Mouse (Mus musculus): ENCODE data around the gene Ovca2. TPM values are rescaled to one million over a fixed set of nuclear protein-coding genes. Genes with fewer than 3 reads are reported as not detected.

Gene Ovca2
- polyA plus RNA-seq, 1 experiment: 19.3 TPM

DNA sequence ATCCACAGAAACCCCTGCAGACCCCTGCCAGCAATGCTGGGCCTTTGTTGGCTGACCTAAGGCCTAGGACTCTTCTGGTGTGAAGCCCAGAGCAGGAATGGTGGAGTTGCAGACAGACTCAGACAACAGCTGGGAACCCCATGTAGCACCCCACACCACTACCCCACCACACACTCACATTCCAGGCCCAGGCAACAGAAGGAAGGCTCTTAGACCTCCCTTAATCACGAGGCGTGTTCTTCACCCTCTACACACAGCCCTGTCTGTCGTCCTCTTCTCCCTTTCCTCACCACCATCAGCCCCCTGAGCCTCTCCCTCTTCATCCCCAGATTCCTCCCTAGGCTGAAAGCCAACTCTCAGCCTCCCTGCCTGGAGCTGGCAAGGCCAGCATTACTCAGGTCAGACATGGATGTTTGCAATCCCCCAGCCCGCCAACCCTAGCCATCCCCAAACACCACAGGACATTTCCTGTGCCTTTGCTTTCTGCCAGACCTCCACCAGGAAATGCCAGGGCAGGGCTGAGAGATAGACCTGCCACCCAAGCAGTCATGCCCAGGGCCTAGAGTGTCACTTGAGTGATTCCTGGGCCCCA is 17.1 kb downstream of the Ovca2 start:
- Histone ChIP-seq H3K79me3 (ENCODE audit: low read depth) (no peaks in the 10 kb centered on the region), H3K4me3 (ENCODE audit: insufficient read depth, poor library complexity, severe bottlenecking) (no peak overlapping the region), H3K36me3 (ENCODE audit: control insufficient read depth, insufficient read depth) (peaks cover 21% of the 10 kb centered on the region), H3K79me2 (ENCODE audit: control insufficient read depth, insufficient read depth) (no peaks in the 10 kb centered on the region), H3K27me3 (ENCODE audit: control insufficient read depth, insufficient read depth, insufficient read length) (no peaks in the 10 kb centered on the region), H3ac (ENCODE audit: control insufficient read depth, insufficient read length, low read depth) (no peak overlapping the region)
- TF ChIP-seq USF1 (IDR thresholded peaks at IDR 0.05; ENCODE audit: low read depth) (no peak), FOSL1 (IDR thresholded peaks at IDR 0.05; ENCODE audit: insufficient read depth, low read length, poor library complexity, severe bottlenecking) (no peak), CTCF (IDR thresholded peaks at IDR 0.05; ENCODE audit: control insufficient read depth, insufficient read depth, insufficient read length) (no peak), CEBPB (IDR thresholded peaks at IDR 0.05; ENCODE audit: low read depth) (no peak), MYOG (IDR thresholded peaks at IDR 0.05; ENCODE audit: control insufficient read depth, extremely low read depth, insufficient read length) (no peak), MYOD1 (IDR thresholded peaks at IDR 0.05; ENCODE audit: control insufficient read depth, insufficient read length, low read depth) (no peak), MAX (IDR thresholded peaks at IDR 0.05) (no peak)

DNA sequence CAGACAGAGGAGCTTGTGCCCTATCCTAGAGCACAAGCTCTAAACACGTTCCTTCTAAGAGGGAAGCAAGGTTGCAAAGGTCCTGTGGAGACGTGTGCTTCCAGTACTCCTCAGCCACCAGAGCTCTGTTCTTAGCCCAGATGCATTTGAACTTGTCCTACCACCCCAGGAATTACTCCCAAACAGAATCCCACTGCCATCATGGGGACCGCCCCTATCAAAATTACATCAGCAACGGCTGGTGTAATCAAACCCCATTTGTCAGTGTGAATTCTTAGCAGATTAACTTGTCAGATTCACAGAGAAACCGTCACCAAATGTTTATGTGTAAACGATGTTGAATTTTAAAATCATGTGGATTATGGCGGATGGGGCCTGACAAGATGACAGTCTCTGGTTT is 17.7 kb downstream of the Ovca2 start:
- Histone ChIP-seq H3ac (ENCODE audit: control insufficient read depth, insufficient read length, low read depth) (no peak overlapping the region), H3K79me3 (ENCODE audit: low read depth) (no peaks in the 10 kb centered on the region), H3K27me3 (ENCODE audit: control insufficient read depth, insufficient read depth, insufficient read length) (no peaks in the 10 kb centered on the region), H3K79me2 (ENCODE audit: control insufficient read depth, insufficient read depth) (no peaks in the 10 kb centered on the region), H3K4me3 (ENCODE audit: insufficient read depth, poor library complexity, severe bottlenecking) (no peak overlapping the region), H3K36me3 (ENCODE audit: control insufficient read depth, insufficient read depth) (peaks cover 26% of the 10 kb centered on the region)
- TF ChIP-seq MYOG (IDR thresholded peaks at IDR 0.05; ENCODE audit: control insufficient read depth, extremely low read depth, insufficient read length): no peak
- no peak for TF ChIP-seq MAX (IDR thresholded peaks at IDR 0.05)
- no peak for TF ChIP-seq USF1 (IDR thresholded peaks at IDR 0.05; ENCODE audit: low read depth)
- TF ChIP-seq FOSL1 (IDR thresholded peaks at IDR 0.05; ENCODE audit: insufficient read depth, low read length, poor library complexity, severe bottlenecking): no peak
- no peak for TF ChIP-seq MYOD1 (IDR thresholded peaks at IDR 0.05; ENCODE audit: control insufficient read depth, insufficient read length, low read depth)
- no peak for TF ChIP-seq CTCF (IDR thresholded peaks at IDR 0.05; ENCODE audit: control insufficient read depth, insufficient read depth, insufficient read length)
- TF ChIP-seq CEBPB (IDR thresholded peaks at IDR 0.05; ENCODE audit: low read depth): no peak

DNA sequence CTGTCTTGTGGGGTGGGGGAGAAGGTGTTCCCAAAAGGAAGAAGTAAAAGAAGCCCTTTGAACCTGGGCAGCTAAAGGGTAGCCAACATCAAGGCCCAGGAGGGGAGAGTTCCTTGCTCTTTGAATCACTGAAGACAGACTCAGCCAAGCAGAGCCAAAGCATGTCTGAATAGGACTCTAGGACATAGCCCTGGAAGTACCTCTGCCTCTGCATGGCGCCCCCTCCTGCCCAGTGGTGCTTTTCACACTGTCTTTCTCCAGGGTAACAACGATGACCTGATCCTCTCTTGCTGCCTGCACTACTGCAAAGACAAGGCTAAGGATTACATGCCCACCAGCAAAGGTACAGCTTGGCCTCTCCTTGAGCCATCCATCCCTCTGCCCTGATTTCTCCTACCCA is 19.1 kb downstream of the Ovca2 start:
- H3K79me3 ChIP-seq (ENCODE audit: low read depth): no peaks in the 10 kb centered on the region
- no peak overlapping the region for H3ac ChIP-seq (ENCODE audit: control insufficient read depth, insufficient read length, low read depth)
- no peak for TF ChIP-seq MAX (IDR thresholded peaks at IDR 0.05)
- TF ChIP-seq MYOG (IDR thresholded peaks at IDR 0.05; ENCODE audit: control insufficient read depth, extremely low read depth, insufficient read length): no peak
- peak; percentile 39 for TF ChIP-seq CTCF (IDR thresholded peaks at IDR 0.05; ENCODE audit: control insufficient read depth, insufficient read depth, insufficient read length)
- no peak for TF ChIP-seq CEBPB (IDR thresholded peaks at IDR 0.05; ENCODE audit: low read depth)
- H3K79me2 ChIP-seq (ENCODE audit: control insufficient read depth, insufficient read depth): no peaks in the 10 kb centered on the region
- H3K4me3 ChIP-seq (ENCODE audit: insufficient read depth, poor library complexity, severe bottlenecking): no peak overlapping the region
- peaks cover 27% of the 10 kb centered on the region for H3K36me3 ChIP-seq (ENCODE audit: control insufficient read depth, insufficient read depth)
- no peaks in the 10 kb centered on the region for H3K27me3 ChIP-seq (ENCODE audit: control insufficient read depth, insufficient read depth, insufficient read length)

DNA sequence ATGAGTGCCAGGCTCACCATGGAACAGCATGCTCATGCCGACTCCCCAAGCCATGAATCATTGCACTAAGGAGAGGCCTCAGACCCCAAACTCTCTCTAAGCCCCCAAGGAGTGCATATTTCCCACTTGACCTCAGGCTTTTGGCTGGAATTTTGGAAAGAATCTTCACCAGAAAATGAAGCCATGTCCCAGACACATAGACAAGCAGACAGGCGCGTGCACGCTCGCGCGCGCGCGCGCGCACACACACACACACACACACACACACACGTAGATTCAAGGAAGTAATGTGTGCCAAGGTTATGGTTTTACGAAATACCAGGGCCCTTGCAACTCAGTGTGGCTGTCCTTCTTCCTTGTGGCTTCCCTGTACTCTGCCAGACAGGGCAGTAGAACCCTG is 20.2 kb downstream of the Ovca2 start:
- no peaks in the 10 kb centered on the region for H3K27me3 ChIP-seq (ENCODE audit: control insufficient read depth, insufficient read depth, insufficient read length)
- TF ChIP-seq CEBPB (IDR thresholded peaks at IDR 0.05; ENCODE audit: low read depth) (no peak), MYOD1 (IDR thresholded peaks at IDR 0.05; ENCODE audit: control insufficient read depth, insufficient read length, low read depth) (no peak), USF1 (IDR thresholded peaks at IDR 0.05; ENCODE audit: low read depth) (no peak), MAX (IDR thresholded peaks at IDR 0.05) (no peak), FOSL1 (IDR thresholded peaks at IDR 0.05; ENCODE audit: insufficient read depth, low read length, poor library complexity, severe bottlenecking) (no peak), MYOG (IDR thresholded peaks at IDR 0.05; ENCODE audit: control insufficient read depth, extremely low read depth, insufficient read length) (no peak), CTCF (IDR thresholded peaks at IDR 0.05; ENCODE audit: control insufficient read depth, insufficient read depth, insufficient read length) (no peak)
- no peaks in the 10 kb centered on the region for H3K79me2 ChIP-seq (ENCODE audit: control insufficient read depth, insufficient read depth)
- H3K4me3 ChIP-seq (ENCODE audit: insufficient read depth, poor library complexity, severe bottlenecking): no peak overlapping the region
- no peak overlapping the region for H3ac ChIP-seq (ENCODE audit: control insufficient read depth, insufficient read length, low read depth)
- H3K36me3 ChIP-seq (ENCODE audit: control insufficient read depth, insufficient read depth): peaks cover 27% of the 10 kb centered on the region
- no peaks in the 10 kb centered on the region for H3K79me3 ChIP-seq (ENCODE audit: low read depth)

DNA sequence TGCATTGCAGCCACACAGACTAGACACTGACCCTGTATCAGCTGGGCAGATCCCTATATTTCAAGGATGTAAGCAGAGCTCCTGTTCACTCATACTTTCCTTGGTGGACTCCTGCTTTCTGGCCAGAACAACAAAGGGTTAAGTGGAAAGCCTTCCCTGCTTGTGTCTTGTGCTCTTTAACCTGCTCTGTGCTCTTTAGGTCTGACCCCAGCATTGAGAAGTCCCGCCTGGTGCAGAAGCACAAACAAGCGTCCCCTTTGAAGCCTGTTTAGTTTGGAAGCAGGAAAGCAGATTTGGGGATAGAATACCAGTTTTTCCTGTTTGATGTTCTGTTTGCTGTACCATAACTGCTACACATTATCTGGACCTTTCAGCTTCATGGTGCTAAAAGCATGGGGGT is 20.7 kb downstream of the Ovca2 start:
- TF ChIP-seq FOSL1 (IDR thresholded peaks at IDR 0.05; ENCODE audit: insufficient read depth, low read length, poor library complexity, severe bottlenecking) (no peak), CEBPB (IDR thresholded peaks at IDR 0.05; ENCODE audit: low read depth) (no peak), MYOG (IDR thresholded peaks at IDR 0.05; ENCODE audit: control insufficient read depth, extremely low read depth, insufficient read length) (no peak), USF1 (IDR thresholded peaks at IDR 0.05; ENCODE audit: low read depth) (no peak), CTCF (IDR thresholded peaks at IDR 0.05; ENCODE audit: control insufficient read depth, insufficient read depth, insufficient read length) (no peak), MAX (IDR thresholded peaks at IDR 0.05) (no peak), MYOD1 (IDR thresholded peaks at IDR 0.05; ENCODE audit: control insufficient read depth, insufficient read length, low read depth) (no peak)
- H3K79me3 ChIP-seq (ENCODE audit: low read depth): no peaks in the 10 kb centered on the region
- no peaks in the 10 kb centered on the region for H3K79me2 ChIP-seq (ENCODE audit: control insufficient read depth, insufficient read depth)
- H3K4me3 ChIP-seq (ENCODE audit: insufficient read depth, poor library complexity, severe bottlenecking): no peak overlapping the region
- H3ac ChIP-seq (ENCODE audit: control insufficient read depth, insufficient read length, low read depth): no peak overlapping the region
- H3K27me3 ChIP-seq (ENCODE audit: control insufficient read depth, insufficient read depth, insufficient read length): no peaks in the 10 kb centered on the region
- peaks cover 27% of the 10 kb centered on the region for H3K36me3 ChIP-seq (ENCODE audit: control insufficient read depth, insufficient read depth)

DNA sequence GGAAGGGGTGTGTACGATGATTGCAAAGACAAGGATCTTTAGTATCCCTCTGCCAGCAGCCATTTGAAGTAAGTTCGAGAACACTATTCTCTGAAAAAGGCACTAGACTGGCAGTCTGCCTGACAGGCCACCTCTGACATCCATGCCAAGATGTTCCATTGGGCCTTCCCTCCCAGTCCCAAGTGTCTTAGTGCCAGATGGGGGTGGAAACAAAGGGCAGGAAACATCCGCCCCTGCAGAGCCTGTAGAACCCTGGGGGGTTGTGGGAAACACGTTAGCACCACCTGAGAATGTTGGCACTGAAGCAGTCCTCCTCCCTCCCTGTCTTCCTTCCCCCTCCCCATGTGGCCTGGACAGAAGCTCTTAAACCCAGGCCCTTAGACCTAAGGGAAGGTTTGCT is 21.6 kb downstream of the Ovca2 start:
- no peaks in the 10 kb centered on the region for H3K79me3 ChIP-seq (ENCODE audit: low read depth)
- H3K36me3 ChIP-seq (ENCODE audit: control insufficient read depth, insufficient read depth): peaks cover 27% of the 10 kb centered on the region
- peaks cover 4% of the 10 kb centered on the region for H3K79me2 ChIP-seq (ENCODE audit: control insufficient read depth, insufficient read depth)
- no peak overlapping the region for H3K4me3 ChIP-seq (ENCODE audit: insufficient read depth, poor library complexity, severe bottlenecking)
- no peaks in the 10 kb centered on the region for H3K27me3 ChIP-seq (ENCODE audit: control insufficient read depth, insufficient read depth, insufficient read length)
- no peak overlapping the region for H3ac ChIP-seq (ENCODE audit: control insufficient read depth, insufficient read length, low read depth)
- no peak for TF ChIP-seq MAX (IDR thresholded peaks at IDR 0.05)
- TF ChIP-seq MYOG (IDR thresholded peaks at IDR 0.05; ENCODE audit: control insufficient read depth, extremely low read depth, insufficient read length): no peak
- TF ChIP-seq CTCF (IDR thresholded peaks at IDR 0.05; ENCODE audit: control insufficient read depth, insufficient read depth, insufficient read length): no peak
- TF ChIP-seq CEBPB (IDR thresholded peaks at IDR 0.05; ENCODE audit: low read depth): no peak
- no peak for TF ChIP-seq FOSL1 (IDR thresholded peaks at IDR 0.05; ENCODE audit: insufficient read depth, low read length, poor library complexity, severe bottlenecking)
- no peak for TF ChIP-seq MYOD1 (IDR thresholded peaks at IDR 0.05; ENCODE audit: control insufficient read depth, insufficient read length, low read depth)
- no peak for TF ChIP-seq USF1 (IDR thresholded peaks at IDR 0.05; ENCODE audit: low read depth)
